Mouse (Mus musculus): ENCODE measurements around the gene Strbp. TPM values are rescaled to one million over a fixed set of nuclear protein-coding genes. Genes with fewer than 3 reads are reported as not detected.

The Strbp gene
- polyA plus RNA-seq, 1 experiment from 2014 or later = 37.2 TPM

DNA sequence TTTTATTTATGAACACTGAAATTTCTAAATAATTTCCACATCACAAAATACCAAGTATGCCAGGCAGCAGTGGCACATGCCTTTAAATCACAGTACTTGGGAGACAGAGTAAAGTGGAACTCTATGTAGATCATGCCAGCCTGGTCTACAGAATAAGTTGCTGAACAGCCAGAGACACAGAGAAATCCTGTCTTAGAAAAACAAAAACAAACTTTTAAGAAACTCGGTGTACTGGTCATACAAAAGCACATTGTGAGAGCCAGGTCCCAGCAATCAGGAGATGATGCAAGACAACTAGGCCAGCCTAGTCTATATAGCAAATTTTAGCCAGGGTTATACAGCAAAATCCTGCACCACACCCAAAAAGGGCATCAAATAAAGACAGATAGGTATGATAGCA is 52.6 kb downstream of the Strbp start:
- 82% methylated on average over 1 of the region's 1 CpGs for WGBS
- DNase-seq (ENCODE audit: low spot score) (no peak), ATAC-seq (replicated peaks; ENCODE audit: low FRiP score) (no peak)
- H3K4me3 ChIP-seq (ENCODE audit: low read depth, low read length) = no peak overlapping the region
- H3K27me3 ChIP-seq (replicated peaks; ENCODE audit: control insufficient read depth, insufficient read depth, low read length) = no peaks in the 10 kb centered on the region
- H3K27ac ChIP-seq (ENCODE audit: low read depth, low read length) = no peak overlapping the region
- no peak overlapping the region for H3K4me2 ChIP-seq
- H3K4me1 ChIP-seq (replicated peaks; ENCODE audit: control insufficient read depth, insufficient read depth, low read length) = no peaks in the 10 kb centered on the region
- H3K9me3 ChIP-seq (ENCODE audit: control insufficient read depth, low read length) = no peaks in the 10 kb centered on the region
- H3K36me3 ChIP-seq (ENCODE audit: control insufficient read depth, insufficient read depth, low read length) = no peaks in the 10 kb centered on the region
- no peak overlapping the region for H3K9ac ChIP-seq (ENCODE audit: low read depth, low read length)

DNA sequence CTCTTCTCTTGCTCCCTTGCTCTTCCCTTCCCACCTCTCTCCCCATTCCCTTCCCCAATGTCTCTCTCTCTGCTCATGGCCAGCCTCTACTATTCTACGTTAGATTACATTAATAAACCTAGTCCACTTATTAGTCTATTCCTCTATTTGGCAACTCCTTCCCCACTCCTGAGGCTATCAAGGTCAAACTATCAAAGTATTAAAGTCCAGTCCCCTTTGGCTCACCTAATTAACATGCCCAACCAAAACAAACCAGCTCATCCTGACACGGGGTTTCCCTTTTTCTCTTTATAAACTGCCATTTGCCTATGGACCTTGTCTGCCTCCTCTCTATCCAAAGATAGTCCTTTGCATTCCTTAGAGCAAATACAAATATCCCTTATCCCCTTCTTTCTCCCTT is 54.1 kb downstream of the Strbp start:
- Histone ChIP-seq H3K27me3 (replicated peaks; ENCODE audit: control insufficient read depth, insufficient read depth, low read length) (no peaks in the 10 kb centered on the region), H3K27ac (ENCODE audit: low read depth, low read length) (no peak overlapping the region), H3K9ac (ENCODE audit: low read depth, low read length) (no peak overlapping the region), H3K4me1 (replicated peaks; ENCODE audit: control insufficient read depth, insufficient read depth, low read length) (no peaks in the 10 kb centered on the region), H3K4me3 (ENCODE audit: low read depth, low read length) (no peak overlapping the region), H3K9me3 (ENCODE audit: control insufficient read depth, low read length) (no peaks in the 10 kb centered on the region), H3K36me3 (ENCODE audit: control insufficient read depth, insufficient read depth, low read length) (no peaks in the 10 kb centered on the region), H3K4me2 (no peak overlapping the region)
- WGBS = 74% methylated on average over 2 of the region's 2 CpGs
- no peak for ATAC-seq (replicated peaks; ENCODE audit: low FRiP score)
- no peak for DNase-seq (ENCODE audit: low spot score)

DNA sequence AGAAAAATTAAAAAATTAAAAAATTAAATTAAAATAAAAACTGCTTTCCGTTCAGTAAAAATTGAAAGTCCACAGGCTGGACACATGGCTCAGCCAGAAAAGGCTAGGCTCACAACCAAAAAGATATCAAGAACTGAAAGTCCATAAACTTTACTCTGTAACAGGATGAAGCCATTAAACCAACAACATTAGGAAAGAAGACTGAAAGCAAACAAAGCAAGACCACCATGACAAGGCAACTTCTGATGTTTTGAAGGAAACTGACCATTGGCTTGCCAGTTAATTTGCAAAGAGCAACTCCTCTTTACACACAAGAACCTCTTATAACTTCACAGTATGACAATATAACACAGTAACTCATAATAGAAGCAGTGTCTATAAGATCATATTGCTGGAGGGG is 54.7 kb downstream of the Strbp start:
- Histone ChIP-seq H3K9me3 (ENCODE audit: control insufficient read depth, low read length) (no peaks in the 10 kb centered on the region), H3K4me3 (ENCODE audit: low read depth, low read length) (no peak overlapping the region), H3K9ac (ENCODE audit: low read depth, low read length) (no peak overlapping the region), H3K4me1 (replicated peaks; ENCODE audit: control insufficient read depth, insufficient read depth, low read length) (no peaks in the 10 kb centered on the region), H3K27me3 (replicated peaks; ENCODE audit: control insufficient read depth, insufficient read depth, low read length) (no peaks in the 10 kb centered on the region), H3K27ac (ENCODE audit: low read depth, low read length) (no peak overlapping the region), H3K36me3 (ENCODE audit: control insufficient read depth, insufficient read depth, low read length) (no peaks in the 10 kb centered on the region), H3K4me2 (no peak overlapping the region)
- WGBS = 88% methylated on average over 1 of the region's 1 CpGs
- no peak for DNase-seq (ENCODE audit: low spot score)
- no peak for ATAC-seq (replicated peaks; ENCODE audit: low FRiP score)

- Histone ChIP-seq H3K4me1 (replicated peaks; ENCODE audit: control insufficient read depth, insufficient read depth, low read length) (no peaks in the 10 kb centered on the region), H3K27ac (ENCODE audit: low read depth, low read length) (no peak overlapping the region), H3K4me3 (ENCODE audit: low read depth, low read length) (no peak overlapping the region), H3K27me3 (replicated peaks; ENCODE audit: control insufficient read depth, insufficient read depth, low read length) (no peaks in the 10 kb centered on the region), H3K36me3 (ENCODE audit: control insufficient read depth, insufficient read depth, low read length) (no peaks in the 10 kb centered on the region), H3K9me3 (ENCODE audit: control insufficient read depth, low read length) (no peaks in the 10 kb centered on the region), H3K4me2 (no peak overlapping the region), H3K9ac (ENCODE audit: low read depth, low read length) (no peak overlapping the region)
- ATAC-seq (replicated peaks; ENCODE audit: low FRiP score) (no peak), DNase-seq (ENCODE audit: low spot score) (no peak)
- 88% methylated on average over 2 of the region's 2 CpGs for WGBS
Measured at GRCm38 (mm10) chr2:37623343-37623742, 80.3 kb downstream of the Strbp start.

GRCm38 (mm10) chr2:37587919-37588318 is 115.7 kb downstream of the Strbp start:
- no peak overlapping the region for H3K4me3 ChIP-seq (ENCODE audit: low read depth, low read length)
- no peak overlapping the region for H3K9ac ChIP-seq (ENCODE audit: low read depth, low read length)
- ATAC-seq (replicated peaks; ENCODE audit: low FRiP score) (no peak), DNase-seq (ENCODE audit: low spot score) (no peak)
- no peaks in the 10 kb centered on the region for H3K4me1 ChIP-seq (replicated peaks; ENCODE audit: control insufficient read depth, insufficient read depth, low read length)
- no peaks in the 10 kb centered on the region for H3K27me3 ChIP-seq (replicated peaks; ENCODE audit: control insufficient read depth, insufficient read depth, low read length)
- no peak overlapping the region for H3K27ac ChIP-seq (ENCODE audit: low read depth, low read length)
- no peaks in the 10 kb centered on the region for H3K36me3 ChIP-seq (ENCODE audit: control insufficient read depth, insufficient read depth, low read length)
- H3K4me2 ChIP-seq = no peak overlapping the region
- no peaks in the 10 kb centered on the region for H3K9me3 ChIP-seq (ENCODE audit: control insufficient read depth, low read length)

- Histone ChIP-seq H3K27ac (ENCODE audit: low read depth, low read length) (no peak overlapping the region), H3K4me3 (ENCODE audit: low read depth, low read length) (no peak overlapping the region), H3K36me3 (ENCODE audit: control insufficient read depth, insufficient read depth, low read length) (no peaks in the 10 kb centered on the region; the same call in 1 of the 2 replicates), H3K9me3 (ENCODE audit: control insufficient read depth, low read length) (no peaks in the 10 kb centered on the region), H3K27me3 (replicated peaks; ENCODE audit: control insufficient read depth, insufficient read depth, low read length) (no peaks in the 10 kb centered on the region), H3K4me2 (no peak overlapping the region), H3K4me1 (replicated peaks; ENCODE audit: control insufficient read depth, insufficient read depth, low read length) (no peaks in the 10 kb centered on the region), H3K9ac (ENCODE audit: low read depth, low read length) (no peak overlapping the region)
- DNase-seq (ENCODE audit: low spot score) (no peak), ATAC-seq (replicated peaks; ENCODE audit: low FRiP score) (no peak)
- WGBS = 69% methylated on average over 2 of the region's 2 CpGs
Measured at GRCm38 (mm10) chr2:37578185-37578584, 125.5 kb downstream of the Strbp start.

DNA sequence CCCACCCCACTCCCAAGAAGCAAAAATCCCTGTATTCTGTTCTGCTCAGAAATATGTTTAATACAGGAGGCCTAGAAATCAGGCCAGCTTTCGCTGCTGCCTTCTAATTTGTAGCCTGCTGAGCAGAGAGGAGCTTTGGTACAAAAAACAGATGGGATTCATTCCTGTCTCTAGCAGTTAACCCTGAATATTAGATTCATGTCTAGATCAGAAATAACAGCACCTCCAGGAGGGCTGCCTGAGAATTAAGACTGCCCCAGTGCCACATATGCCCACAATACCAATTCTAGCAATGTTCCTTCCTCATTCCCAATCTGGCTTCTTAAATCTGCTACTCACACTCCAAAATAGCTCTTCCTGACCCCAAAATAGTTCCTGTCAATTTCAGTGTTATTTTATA is 127.0 kb downstream of the Strbp start:
- Histone ChIP-seq H3K27me3 (replicated peaks; ENCODE audit: control insufficient read depth, insufficient read depth, low read length) (no peaks in the 10 kb centered on the region), H3K9me3 (ENCODE audit: control insufficient read depth, low read length) (no peaks in the 10 kb centered on the region), H3K27ac (ENCODE audit: low read depth, low read length) (no peak overlapping the region), H3K9ac (ENCODE audit: low read depth, low read length) (no peak overlapping the region), H3K4me2 (no peak overlapping the region), H3K36me3 (ENCODE audit: control insufficient read depth, insufficient read depth, low read length) (no peaks in the 10 kb centered on the region; the same call in 1 of the 2 replicates), H3K4me3 (ENCODE audit: low read depth, low read length) (no peak overlapping the region), H3K4me1 (replicated peaks; ENCODE audit: control insufficient read depth, insufficient read depth, low read length) (no peaks in the 10 kb centered on the region)
- WGBS = 86% methylated on average over 1 of the region's 1 CpGs
- no peak for DNase-seq (ENCODE audit: low spot score)
- ATAC-seq (replicated peaks; ENCODE audit: low FRiP score) = no peak

DNA sequence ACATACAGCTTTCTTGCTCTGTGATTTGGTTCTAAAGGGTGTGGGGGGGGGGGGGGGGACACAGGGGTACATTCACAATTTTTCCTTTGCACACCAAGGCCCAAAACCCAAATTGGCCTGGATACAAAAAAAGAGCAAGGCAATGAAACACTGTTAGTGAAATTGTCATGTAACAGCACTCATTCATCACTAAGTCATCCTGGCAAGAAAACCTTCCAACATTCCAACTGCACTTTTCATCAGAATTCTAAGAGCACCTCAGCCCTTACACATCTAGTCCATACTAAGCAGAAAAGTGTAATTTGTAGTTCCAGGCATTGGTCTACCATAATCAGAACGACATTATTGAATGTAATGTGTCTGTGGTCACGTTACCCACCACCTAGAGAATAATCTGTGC is 131.5 kb downstream of the Strbp start:
- ATAC-seq (replicated peaks; ENCODE audit: low FRiP score) (no peak), DNase-seq (ENCODE audit: low spot score) (no peak)
- Histone ChIP-seq H3K36me3 (ENCODE audit: control insufficient read depth, insufficient read depth, low read length) (peaks cover 3% of the 10 kb centered on the region; the same call in 1 of the 2 replicates), H3K9me3 (ENCODE audit: control insufficient read depth, low read length) (no peaks in the 10 kb centered on the region), H3K9ac (ENCODE audit: low read depth, low read length) (no peak overlapping the region), H3K4me1 (replicated peaks; ENCODE audit: control insufficient read depth, insufficient read depth, low read length) (no peaks in the 10 kb centered on the region; the same call in 1 of the 2 replicates), H3K4me3 (ENCODE audit: low read depth, low read length) (no peak overlapping the region), H3K27ac (ENCODE audit: low read depth, low read length) (no peak overlapping the region), H3K4me2 (no peak overlapping the region), H3K27me3 (replicated peaks; ENCODE audit: control insufficient read depth, insufficient read depth, low read length) (no peaks in the 10 kb centered on the region)
- WGBS = 87% methylated on average over 2 of the region's 2 CpGs

GRCm38 (mm10) chr2:37570703-37571102 is 133.0 kb downstream of the Strbp start:
- H3K9ac ChIP-seq (ENCODE audit: low read depth, low read length) = no peak overlapping the region
- WGBS = 76% methylated on average over 2 of the region's 2 CpGs
- no peak overlapping the region for H3K4me2 ChIP-seq
- no peaks in the 10 kb centered on the region for H3K9me3 ChIP-seq (ENCODE audit: control insufficient read depth, low read length)
- peaks cover 5% of the 10 kb centered on the region; the same call in 1 of the 2 replicates for H3K36me3 ChIP-seq (ENCODE audit: control insufficient read depth, insufficient read depth, low read length)
- no peaks in the 10 kb centered on the region; the same call in 1 of the 2 replicates for H3K4me1 ChIP-seq (replicated peaks; ENCODE audit: control insufficient read depth, insufficient read depth, low read length)
- no peaks in the 10 kb centered on the region for H3K27me3 ChIP-seq (replicated peaks; ENCODE audit: control insufficient read depth, insufficient read depth, low read length)
- no peak for DNase-seq (ENCODE audit: low spot score)
- no peak; the same call in 1 of the 2 replicates for ATAC-seq (replicated peaks; ENCODE audit: low FRiP score)
- H3K4me3 ChIP-seq (ENCODE audit: low read depth, low read length) = no peak overlapping the region
- H3K27ac ChIP-seq (ENCODE audit: low read depth, low read length) = no peak overlapping the region

Data from liver, embryonic 11.5 days (tissue).